Mouse (Mus musculus): ENCODE data around the gene Olfr771.
"Not testable (repeated sequence)": the region's sequence is repeated elsewhere in the genome, so short reads cannot be mapped to it uniquely, and the experiment has no call there.

- not testable (repeated sequence) for TF ChIP-seq CTCF (IDR thresholded peaks at IDR 0.05; ENCODE audit: low read depth, low read length); POLR2A (IDR thresholded peaks at IDR 0.05; ENCODE audit: borderline replicate concordance, low read depth, low read length)
Measured at GRCm38 (mm10) chr10:129177821-129178220, 13.3 kb upstream of the Olfr771 start, which contains the start of gene Olfr772.

Data from bone marrow macrophage, adult 2 months (primary cell).